ENCODE assay signal across 11 mouse cellular contexts in the genomic region with DNA sequence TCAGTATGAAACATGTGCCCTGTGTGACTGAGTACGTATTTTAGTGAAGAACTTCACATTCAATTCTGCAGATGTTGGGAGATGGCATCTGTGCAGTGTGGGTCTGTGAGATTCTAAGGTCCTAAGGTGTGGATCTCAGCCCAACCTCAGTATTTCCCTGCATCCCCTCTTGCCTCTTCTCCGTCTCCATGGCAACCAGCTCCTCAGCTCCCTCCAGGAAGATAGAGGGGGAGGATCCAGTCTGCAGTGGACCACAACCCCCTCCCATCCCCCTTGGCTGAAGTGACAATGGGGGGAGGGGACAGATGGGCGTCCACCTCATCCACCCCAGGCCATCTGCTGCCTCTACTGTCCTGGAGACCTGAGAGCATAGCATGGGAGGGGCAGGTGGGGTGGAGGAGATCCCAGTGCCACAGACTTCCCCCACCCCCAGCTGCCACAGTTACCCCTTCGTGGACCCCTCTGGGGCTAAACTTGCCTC. TPM values are rescaled to one million over a fixed set of nuclear protein-coding genes. Genes with fewer than 3 reads are reported as not detected.
DNase-seq lines count a peak whose midpoint lies in the region; ATAC-seq lines count a peak whose summit lies in the region.
"Had no signal": no experiment of that assay in that cellular context is flagged by ENCODE, and none has a peak within 500 bp of the region (broad histone marks: within the 10 kb centered on the region; RNA-seq: fewer than 3 reads in every experiment).

No protein-coding gene starts in this region.

- H3K9ac ChIP-seq in embryonic facial prominence, embryonic 14.5 days (ENCODE audit: low read depth, low read length) = no peak overlapping the region
- H3K9ac ChIP-seq in neural tube, embryonic 15.5 days (replicated peaks) = 0 out of 2 replicates have a peak overlapping the region, but pooled peaks have one; percentile 8
- H3K9ac ChIP-seq: liver, embryonic 15.5 days had no signal

- H3K4me3 ChIP-seq in embryonic facial prominence, embryonic 14.5 days (ENCODE audit: low read depth, low read length) = no peak overlapping the region
- H3K4me3 ChIP-seq in neural tube, embryonic 15.5 days (replicated peaks) = peak overlapping the region; percentile 8; the same call in 1 of the 2 replicates
- H3K4me3 ChIP-seq: liver, embryonic 15.5 days had no signal

- H3K4me1 ChIP-seq in embryonic facial prominence, embryonic 14.5 days (ENCODE audit: control insufficient read depth, insufficient read depth, low read length) = peaks cover 7% of the 10 kb centered on the region
- H3K4me1 ChIP-seq in neural tube, embryonic 15.5 days = peaks cover 65% of the 10 kb centered on the region

- 25% methylated on average over 4 of the region's 4 CpGs for WGBS in embryonic facial prominence, embryonic 14.5 days
- WGBS in neural tube, embryonic 15.5 days = 13% methylated on average over 4 of the region's 4 CpGs

- no peaks in the 10 kb centered on the region for H3K9me3 ChIP-seq in embryonic facial prominence, embryonic 14.5 days (ENCODE audit: control insufficient read depth, low read length)
- no peaks in the 10 kb centered on the region for H3K9me3 ChIP-seq in neural tube, embryonic 15.5 days (replicated peaks)
- H3K9me3 ChIP-seq: liver, embryonic 15.5 days had no signal

- peak; percentile 44 to 65 for DNase-seq in frontal cortex, postnatal 10 days (ENCODE audit: low spot score in 2 of 2)
- DNase-seq in embryonic facial prominence, embryonic 14.5 days (ENCODE audit: low spot score) = peak; percentile 22
- peak; percentile 59 to 68 for DNase-seq in left cerebral cortex, postnatal 10 days (ENCODE audit: extremely low spot score in 1 of 2, low spot score in 2 of 2)
- DNase-seq in adrenal gland, postnatal 36 days = no peak
- no peak for DNase-seq in lung, postnatal 4 days
- no peak for DNase-seq in natural killer cell, adult 2 months (ENCODE audit: low spot score in 2 of 2)
- DNase-seq: heart, adult 11 months had no signal

- peaks cover 54% of the 10 kb centered on the region for H3K27me3 ChIP-seq in embryonic facial prominence, embryonic 14.5 days (replicated peaks; ENCODE audit: control insufficient read depth, insufficient read depth, low read length)
- no peaks in the 10 kb centered on the region for H3K27me3 ChIP-seq in neural tube, embryonic 15.5 days (replicated peaks)

- H3K36me3 ChIP-seq in embryonic facial prominence, embryonic 14.5 days (ENCODE audit: control insufficient read depth, insufficient read depth, low read length) = no peaks in the 10 kb centered on the region
- no peaks in the 10 kb centered on the region for H3K36me3 ChIP-seq in neural tube, embryonic 15.5 days
- H3K36me3 ChIP-seq: liver, embryonic 15.5 days had no signal

- intact Hi-C loops in left cerebral cortex, postnatal 10 days (cut with DNase I) = no loop called here

- no peak overlapping the region for H3K4me2 ChIP-seq in embryonic facial prominence, embryonic 14.5 days (ENCODE audit: low read depth, low read length)
- peak overlapping the region; percentile 79 for H3K4me2 ChIP-seq in neural tube, embryonic 15.5 days
- H3K4me2 ChIP-seq: liver, embryonic 15.5 days had no signal

- ATAC-seq in frontal cortex, adult (ENCODE audit: low TSS enrichment) = no peak
- ATAC-seq in embryonic facial prominence, embryonic 14.5 days (ENCODE audit: low read depth) = no peak
- peak; percentile 0; the same call in 1 of the 2 replicates for ATAC-seq in neural tube, embryonic 15.5 days (ENCODE audit: low FRiP score)

- H3K27ac ChIP-seq in embryonic facial prominence, embryonic 14.5 days (replicated peaks; ENCODE audit: low read depth, low read length) = no peak overlapping the region
- peak overlapping the region; percentile 92 for H3K27ac ChIP-seq in neural tube, embryonic 15.5 days (replicated peaks)
- H3K27ac ChIP-seq: kidney, postnatal 0 days; liver, embryonic 15.5 days had no signal

RNA-seq across cellular contexts. Expression of gene Nova2, which starts 1.9 kb away (rescaled TPM):
- 0.79 and 0.81 TPM in 2 replicates for polyA plus RNA-seq in embryonic facial prominence, embryonic 14.5 days (2014; fragmentation: Nextera tagmentation; extraction: Ambion mirVana)
- 100 to 1,000 TPM; 114 to 118 TPM for total RNA-seq in left cerebral cortex, postnatal 10 days (2021)
- polyA plus RNA-seq in neural tube, embryonic 15.5 days (2015; fragmentation: Nextera tagmentation; extraction: Ambion mirVana) = 9.4 and 10.6 TPM in 2 replicates
- 1 to 10 TPM; 3.7 to 5.4 TPM for total RNA-seq in adrenal gland, postnatal 36 days (2021)

RNA-seq across cellular contexts. Expression of gene Ccdc61, which starts 13.5 kb away (rescaled TPM):
- 19.4 and 22.5 TPM in 2 replicates for polyA plus RNA-seq in embryonic facial prominence, embryonic 14.5 days (2014; fragmentation: Nextera tagmentation; extraction: Ambion mirVana)
- 10 to 100 TPM; 12.8 to 13.4 TPM for total RNA-seq in left cerebral cortex, postnatal 10 days (2021)
- polyA plus RNA-seq in neural tube, embryonic 15.5 days (2015; fragmentation: Nextera tagmentation; extraction: Ambion mirVana) = 29.9 and 31.9 TPM in 2 replicates
- 10 to 100 TPM; 11.5 to 12.1 TPM for total RNA-seq in adrenal gland, postnatal 36 days (2021)

RNA-seq across cellular contexts. Expression of gene Pglyrp1, which starts 52.6 kb away (rescaled TPM):
- 5.3 and 10.0 TPM in 2 replicates for polyA plus RNA-seq in embryonic facial prominence, embryonic 14.5 days (2014; fragmentation: Nextera tagmentation; extraction: Ambion mirVana)
- total RNA-seq in left cerebral cortex, postnatal 10 days (2021) = 10 to 100 TPM; 26.6 to 28.1 TPM
- 19.2 and 26.6 TPM in 2 replicates for polyA plus RNA-seq in neural tube, embryonic 15.5 days (2015; fragmentation: Nextera tagmentation; extraction: Ambion mirVana)
- 1 to 10 TPM in 1 of 2 experiments, under 1 TPM in 1; 0.56 to 1.3 TPM for total RNA-seq in adrenal gland, postnatal 36 days (2021)

Comparison
In these comparisons a context has a peak if more than half of its experiments do, and no peak if none do; other contexts are left out.
1. DNase-seq: peak in frontal cortex, postnatal 10 days (2 of 2), embryonic facial prominence, embryonic 14.5 days (single experiment) and left cerebral cortex, postnatal 10 days (2 of 2); none in adrenal gland, postnatal 36 days (0 of 2), lung, postnatal 4 days (0 of 2) and natural killer cell, adult 2 months (0 of 2).
2. RNA of gene Nova2, which starts 1.9 kb away (total RNA-seq): 114 to 118 TPM in left cerebral cortex, postnatal 10 days; 3.7 to 5.4 TPM in adrenal gland, postnatal 36 days; every median in the first group is over 10 times any median in the second.
3. RNA of gene Pglyrp1, which starts 52.6 kb away (total RNA-seq): 26.6 to 28.1 TPM in left cerebral cortex, postnatal 10 days; 0.56 to 1.3 TPM in adrenal gland, postnatal 36 days; every median in the first group is over 10 times any median in the second.